Mouse (Mus musculus) heart, embryonic 13.5 days (tissue): ENCODE measurements around the gene Car7. TPM values are rescaled to one million over a fixed set of nuclear protein-coding genes. Genes with fewer than 3 reads are reported as not detected.

Experiments
- ATAC-seq: fragments of 200-750 bp; cut with Nextera tagmentation; 2 replicates; pipeline ENCODE4 v1.8.0; 2017; ENCODE audit warnings: moderate TSS enrichment; ENCODE audit not compliant: insufficient number of reproducible peaks, low FRiP score, low TSS enrichment; ENCODE audit errors: extremely low read depth
- H3K27ac ChIP-seq: fragments of 300-500 bp; sonication (generic); replicated peaks from 2 replicates; pipeline ENCODE4 v1.5.1; 2015; ENCODE audit warnings: moderate library complexity, mild to moderate bottlenecking, inconsistent platforms
- H3K27me3 ChIP-seq: fragments of 300-500 bp; sonication (generic); replicated peaks from 2 replicates; pipeline ENCODE4 v1.6.1; 2015; ENCODE audit warnings: mild to moderate bottlenecking, inconsistent platforms
- H3K36me3 ChIP-seq: fragments of 300-500 bp; sonication (generic); 2 replicates; pipeline ENCODE4 v1.6.1; 2015; ENCODE audit warnings: mild to moderate bottlenecking, inconsistent platforms
- H3K4me1 ChIP-seq: fragments of 300-500 bp; sonication (generic); 2 replicates; pipeline ENCODE4 v1.6.1; 2015; ENCODE audit warnings: inconsistent platforms
- H3K4me2 ChIP-seq: fragments of 300-500 bp; sonication (generic); 2 replicates; pipeline ENCODE4 v1.6.1; 2015; ENCODE audit warnings: inconsistent platforms, mild to moderate bottlenecking, moderate library complexity
- H3K4me3 ChIP-seq: fragments of 300-500 bp; sonication (generic); 2 replicates; pipeline ENCODE4 v1.5.1; 2015; ENCODE audit warnings: moderate library complexity, mild to moderate bottlenecking, inconsistent platforms
- H3K9ac ChIP-seq: fragments of 300-500 bp; sonication (generic); 2 replicates; pipeline ENCODE4 v1.6.1; 2015; ENCODE audit warnings: inconsistent platforms, mild to moderate bottlenecking, moderate library complexity
- H3K9me3 ChIP-seq: fragments of 300-500 bp; sonication (generic); 2 replicates; pipeline ENCODE4 v1.6.1; 2016; ENCODE audit warnings: inconsistent platforms
- WGBS: fragments of 180-500 bp; shearing (Covaris S2); methylation state at CpG from one replicate; pipeline ENCODE4 v1.1.7; 2015; ENCODE audit warnings: mixed read lengths; 5-methylcytosine and 5-hydroxymethylcytosine counted together
- polyA plus RNA-seq: library from polyadenylated mRNA; unstranded; fragments of >200 nt; fragmentation: Nextera tagmentation; extraction: Ambion mirVana; gene quantifications from 2 replicates; pipeline ENCODE4 v1.2.1, GENCODE M21; 2015

Gene Car7
- polyA plus RNA-seq, 1 experiment from 2014 or later, result 0.80 TPM

GRCm38 (mm10) chr8:104540238-104540637 is 5.7 kb downstream of the Car7 start:
- Histone ChIP-seq H3K27ac (no peak overlapping the region), H3K4me2 (peak overlapping the region; percentile 98), H3K4me1 (peaks cover 27% of the 10 kb centered on the region), H3K27me3 (peaks cover 76% of the 10 kb centered on the region), H3K4me3 (peak overlapping the region; percentile 62), H3K36me3 (no peaks in the 10 kb centered on the region), H3K9me3 (no peaks in the 10 kb centered on the region), H3K9ac (peak overlapping the region; percentile 80)
- WGBS, result 34% methylated on average over 7 of the region's 7 CpGs
- no peak for ATAC-seq

- H3K9me3 ChIP-seq, result no peaks in the 10 kb centered on the region
- peak overlapping the region; percentile 98 for H3K4me2 ChIP-seq
- H3K36me3 ChIP-seq, result no peaks in the 10 kb centered on the region
- WGBS, result under 1% methylated on average over 68 of the region's 76 CpGs
- H3K27ac ChIP-seq, result no peak overlapping the region
- H3K9ac ChIP-seq, result peak overlapping the region; percentile 80
- peaks cover 76% of the 10 kb centered on the region for H3K27me3 ChIP-seq
- no peak for ATAC-seq
- peaks cover 21% of the 10 kb centered on the region for H3K4me1 ChIP-seq
- H3K4me3 ChIP-seq, result peak overlapping the region; percentile 62
Measured at GRCm38 (mm10) chr8:104540710-104541514, 6.4 kb downstream of the Car7 start.

GRCm38 (mm10) chr8:104541515-104541880 is 7.0 kb downstream of the Car7 start:
- Histone ChIP-seq H3K4me2 (peak overlapping the region; percentile 98), H3K36me3 (no peaks in the 10 kb centered on the region), H3K27me3 (peaks cover 76% of the 10 kb centered on the region), H3K27ac (no peak overlapping the region), H3K9ac (peak overlapping the region; percentile 80), H3K9me3 (no peaks in the 10 kb centered on the region), H3K4me1 (peaks cover 21% of the 10 kb centered on the region), H3K4me3 (peak overlapping the region; percentile 62)
- no peak for ATAC-seq
- 11% methylated on average over 8 of the region's 8 CpGs for WGBS

- no peak overlapping the region for H3K27ac ChIP-seq
- peak overlapping the region; percentile 62 for H3K4me3 ChIP-seq
- H3K9me3 ChIP-seq, result no peaks in the 10 kb centered on the region
- peaks cover 74% of the 10 kb centered on the region for H3K27me3 ChIP-seq
- H3K9ac ChIP-seq, result no peak overlapping the region
- H3K4me1 ChIP-seq, result peaks cover 21% of the 10 kb centered on the region
- peak overlapping the region; percentile 98 for H3K4me2 ChIP-seq
- ATAC-seq, result no peak
- 12% methylated on average over 11 of the region's 11 CpGs for WGBS
- no peaks in the 10 kb centered on the region for H3K36me3 ChIP-seq
Measured at GRCm38 (mm10) chr8:104542160-104542559, 7.7 kb downstream of the Car7 start.

- H3K4me1 ChIP-seq, result peaks cover 21% of the 10 kb centered on the region
- no peak overlapping the region for H3K9ac ChIP-seq
- no peaks in the 10 kb centered on the region for H3K9me3 ChIP-seq
- 75% methylated on average over 8 of the region's 8 CpGs for WGBS
- no peak overlapping the region for H3K27ac ChIP-seq
- no peak for ATAC-seq
- H3K4me2 ChIP-seq, result no peak overlapping the region
- no peaks in the 10 kb centered on the region for H3K36me3 ChIP-seq
- H3K27me3 ChIP-seq, result peaks cover 61% of the 10 kb centered on the region
- H3K4me3 ChIP-seq, result no peak overlapping the region
Measured at GRCm38 (mm10) chr8:104543440-104544045, 9.1 kb downstream of the Car7 start.

GRCm38 (mm10) chr8:104555191-104555590 is 20.7 kb downstream of the Car7 start:
- H3K9ac ChIP-seq, result no peak overlapping the region
- WGBS, result 66% methylated on average over 4 of the region's 4 CpGs
- H3K27ac ChIP-seq, result no peak overlapping the region
- no peaks in the 10 kb centered on the region for H3K9me3 ChIP-seq
- no peak overlapping the region for H3K4me2 ChIP-seq
- H3K27me3 ChIP-seq, result peaks cover 11% of the 10 kb centered on the region
- H3K4me1 ChIP-seq, result no peaks in the 10 kb centered on the region
- H3K4me3 ChIP-seq, result no peak overlapping the region
- H3K36me3 ChIP-seq, result no peaks in the 10 kb centered on the region
- no peak for ATAC-seq

- Histone ChIP-seq H3K27me3 (peaks cover 11% of the 10 kb centered on the region), H3K9me3 (no peaks in the 10 kb centered on the region), H3K27ac (no peak overlapping the region), H3K4me2 (no peak overlapping the region), H3K4me3 (no peak overlapping the region), H3K9ac (no peak overlapping the region), H3K36me3 (no peaks in the 10 kb centered on the region), H3K4me1 (no peaks in the 10 kb centered on the region)
- no peak for ATAC-seq
- 53% methylated on average over 7 of the region's 7 CpGs for WGBS
Measured at GRCm38 (mm10) chr8:104557226-104557625, 22.7 kb downstream of the Car7 start.

- peaks cover 11% of the 10 kb centered on the region for H3K27me3 ChIP-seq
- ATAC-seq, result no peak
- no peak overlapping the region for H3K9ac ChIP-seq
- 0 out of 2 replicates have a peak, but pooled peaks cover 3% of the 10 kb centered on the region for H3K4me1 ChIP-seq
- no peaks in the 10 kb centered on the region for H3K36me3 ChIP-seq
- no peak overlapping the region for H3K4me2 ChIP-seq
- H3K27ac ChIP-seq, result no peak overlapping the region
- no peaks in the 10 kb centered on the region for H3K9me3 ChIP-seq
- no peak overlapping the region for H3K4me3 ChIP-seq
Measured at GRCm38 (mm10) chr8:104560731-104561130, 26.2 kb downstream of the Car7 start.

GRCm38 (mm10) chr8:104564633-104565456 is 30.4 kb downstream of the Car7 start:
- no peak overlapping the region for H3K9ac ChIP-seq
- 19% methylated on average over 22 of the region's 22 CpGs for WGBS
- H3K4me3 ChIP-seq, result no peak overlapping the region
- no peaks in the 10 kb centered on the region for H3K9me3 ChIP-seq
- no peaks in the 10 kb centered on the region for H3K36me3 ChIP-seq
- H3K4me1 ChIP-seq, result 0 out of 2 replicates have a peak, but pooled peaks cover 3% of the 10 kb centered on the region
- no peak overlapping the region for H3K27ac ChIP-seq
- ATAC-seq, result no peak
- H3K27me3 ChIP-seq, result no peaks in the 10 kb centered on the region
- H3K4me2 ChIP-seq, result peak overlapping the region; percentile 53

GRCm38 (mm10) chr8:104565457-104565798 is 30.9 kb downstream of the Car7 start:
- WGBS, result 87% methylated on average over 5 of the region's 5 CpGs
- Histone ChIP-seq H3K27ac (no peak overlapping the region), H3K4me2 (no peak overlapping the region), H3K27me3 (no peaks in the 10 kb centered on the region), H3K9ac (no peak overlapping the region), H3K4me3 (no peak overlapping the region), H3K9me3 (no peaks in the 10 kb centered on the region), H3K4me1 (peaks cover 5% of the 10 kb centered on the region; the same call in 1 of the 2 replicates), H3K36me3 (no peaks in the 10 kb centered on the region)
- no peak for ATAC-seq

GRCm38 (mm10) chr8:104569559-104569958 is 35.1 kb downstream of the Car7 start:
- H3K4me3 ChIP-seq, result no peak overlapping the region
- 23% methylated on average over 1 of the region's 1 CpGs for WGBS

More at GRCm38 (mm10) chr8:104569559-104569958, 35.1 kb downstream of the Car7 start:
- H3K4me2 ChIP-seq, result no peak overlapping the region
- H3K27ac ChIP-seq, result no peak overlapping the region
- ATAC-seq, result no peak
- H3K4me1 ChIP-seq, result peaks cover 11% of the 10 kb centered on the region
- H3K36me3 ChIP-seq, result no peaks in the 10 kb centered on the region
- no peaks in the 10 kb centered on the region for H3K9me3 ChIP-seq
- no peaks in the 10 kb centered on the region for H3K27me3 ChIP-seq
- H3K9ac ChIP-seq, result no peak overlapping the region
